Mouse (Mus musculus) midbrain, embryonic 11.5 days (tissue): ENCODE results near the gene Cd4. TPM values are rescaled to one million over a fixed set of nuclear protein-coding genes. Genes with fewer than 3 reads are reported as not detected.

ENCODE experiments used
- ATAC-seq: fragments of 200-750 bp; cut with Nextera tagmentation; 2 replicates; pipeline ENCODE4 v1.8.0; 2017; ENCODE audit warnings: moderate TSS enrichment, moderate library complexity; ENCODE audit not compliant: low FRiP score
- DNase-seq: peaks from one replicate; pipeline ENCODE4 v3.0.0; 2015; ENCODE audit warnings: low spot score; ENCODE audit errors: missing footprints
- H3K27ac ChIP-seq: fragments of 300-500 bp; sonication (generic); 2 replicates; pipeline ENCODE4 v1.5.1; 2014; ENCODE audit warnings: low read depth, low read length
- H3K27me3 ChIP-seq: fragments of 300-500 bp; sonication (generic); 2 replicates; pipeline ENCODE4 v1.6.1; 2014; ENCODE audit warnings: mild to moderate bottlenecking, low read length, moderate library complexity, mixed read lengths; ENCODE audit not compliant: control insufficient read depth, insufficient read depth
- H3K36me3 ChIP-seq: fragments of 300-500 bp; sonication (generic); 2 replicates; pipeline ENCODE4 v1.6.1; 2014; ENCODE audit warnings: mild to moderate bottlenecking, low read length, moderate library complexity, mixed read lengths; ENCODE audit not compliant: control insufficient read depth, insufficient read depth
- H3K4me1 ChIP-seq: fragments of 300-500 bp; sonication (generic); 2 replicates; pipeline ENCODE4 v1.6.1; 2014; ENCODE audit warnings: low read length; ENCODE audit not compliant: control insufficient read depth, insufficient read depth
- H3K4me2 ChIP-seq: fragments of 300-500 bp; sonication (generic); 2 replicates; pipeline ENCODE4 v1.6.1; 2014; ENCODE audit warnings: mild to moderate bottlenecking, moderate library complexity
- H3K4me3 ChIP-seq: fragments of 300-500 bp; sonication (generic); 2 replicates; pipeline ENCODE4 v1.5.1; 2014; ENCODE audit warnings: low read depth, low read length
- H3K9ac ChIP-seq: fragments of 300-500 bp; sonication (generic); 2 replicates; pipeline ENCODE4 v1.6.1; 2014; ENCODE audit warnings: low read length
- H3K9me3 ChIP-seq: fragments of 300-500 bp; sonication (generic); 2 replicates; pipeline ENCODE4 v1.6.1; 2016; ENCODE audit warnings: low read length; ENCODE audit not compliant: control insufficient read depth
- WGBS: fragments of 180-500 bp; shearing (Covaris S2); extraction: QIAGEN DNeasy Blood & Tissue Kit; methylation state at CpG from one replicate; pipeline ENCODE4 v1.1.7; 2014; 5-methylcytosine and 5-hydroxymethylcytosine counted together
- polyA plus RNA-seq: library from polyadenylated mRNA; unstranded; fragments of >200 nt; fragmentation: Nextera tagmentation; extraction: Ambion mirVana; gene quantifications from 2 replicates; pipeline ENCODE4 v1.2.1, GENCODE M21; 2014

The Cd4 gene
- polyA plus RNA-seq = not detected in 2 replicates

DNA sequence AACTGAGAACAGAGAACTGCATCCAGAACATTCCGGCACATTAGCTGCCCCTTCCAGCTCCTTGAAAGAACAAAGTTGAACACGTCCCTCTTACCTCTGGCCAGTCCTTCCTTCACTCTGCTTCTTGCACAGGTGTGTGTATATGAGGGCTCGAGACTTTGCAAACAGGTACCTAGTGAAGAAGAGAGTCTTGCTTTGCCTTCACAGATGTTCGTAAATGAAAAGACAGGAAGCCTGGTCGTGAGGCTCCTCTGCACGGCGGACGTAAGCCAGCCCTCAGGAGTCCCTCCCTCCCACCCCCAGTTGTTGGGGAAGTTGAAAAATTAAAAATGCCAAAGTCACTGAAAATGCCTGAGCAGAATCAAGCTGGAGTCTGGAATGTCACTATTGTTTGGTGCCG, at the start of gene Cd4:
Cd4 (minus strand) TSS at position 236 of the 400 bp plus-strand sequence.
- Histone ChIP-seq H3K4me2 (no peak within 1 kb of the TSS), H3K9ac (no peak within 1 kb of the TSS), H3K27me3 (no peaks in the 10 kb centered on the region; the same call in 1 of the 2 replicates), H3K9me3 (no peaks in the 10 kb centered on the region), H3K27ac (no peak within 1 kb of the TSS), H3K4me3 (no peak within 1 kb of the TSS), H3K36me3 (no peaks in the 10 kb centered on the region), H3K4me1 (no peaks in the 10 kb centered on the region)
- 93% methylated on average over 9 of the region's 9 CpGs for WGBS
- ATAC-seq = no peak
- no peak for DNase-seq

DNA sequence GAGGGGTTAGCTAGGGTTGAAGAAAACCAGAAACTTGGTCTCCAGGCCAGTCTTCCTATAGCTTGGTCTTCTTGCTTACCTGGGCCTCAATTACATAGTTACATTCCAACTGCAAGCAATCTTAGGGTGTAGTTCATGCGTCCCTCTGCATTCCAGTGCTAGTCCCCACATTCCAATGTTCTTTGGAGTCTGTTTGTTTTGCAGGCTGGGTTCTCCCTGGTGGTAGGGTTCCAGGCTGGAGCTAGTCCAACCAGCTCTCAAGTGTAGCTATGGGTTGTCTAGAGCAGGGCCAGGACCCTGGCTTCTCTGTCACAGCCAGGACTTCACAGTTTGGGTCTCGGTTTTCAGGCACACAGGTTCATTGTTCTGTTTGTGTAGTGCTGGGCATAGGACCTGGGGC, 49.5 kb upstream of the Cd4 start:
- Histone ChIP-seq H3K4me1 (peaks cover 2% of the 10 kb centered on the region), H3K4me3 (no peak overlapping the region), H3K27ac (no peak overlapping the region), H3K27me3 (no peaks in the 10 kb centered on the region), H3K9ac (no peak overlapping the region), H3K9me3 (no peaks in the 10 kb centered on the region), H3K36me3 (peaks cover 29% of the 10 kb centered on the region), H3K4me2 (no peak overlapping the region)
- DNase-seq (no peak), ATAC-seq (no peak)
- 85% methylated on average over 2 of the region's 2 CpGs for WGBS

DNA sequence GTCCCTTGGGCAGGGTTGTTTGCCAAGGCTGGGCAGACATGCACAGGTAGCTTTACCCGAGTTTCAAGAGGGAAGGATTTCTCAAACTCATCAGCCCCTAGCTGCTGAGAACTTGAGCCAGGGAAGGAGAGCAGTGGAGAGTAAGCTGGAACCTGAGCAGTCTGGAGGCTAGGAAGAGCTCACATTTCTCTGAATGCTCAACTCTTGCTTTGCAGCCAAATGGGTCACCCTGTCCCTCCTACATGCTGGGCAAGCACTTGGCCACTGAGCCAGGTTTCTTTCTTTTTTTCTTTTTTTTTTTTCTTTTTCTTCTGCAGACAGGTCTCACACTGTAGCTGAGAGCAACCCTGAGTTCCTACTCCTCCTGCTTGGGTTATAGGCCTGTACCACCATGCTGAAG, 48.7 kb upstream of the Cd4 start:
- ATAC-seq (no peak), DNase-seq (no peak)
- no peak overlapping the region for H3K9ac ChIP-seq
- no peak overlapping the region for H3K4me3 ChIP-seq
- 80% methylated on average over 1 of the region's 1 CpGs for WGBS
- H3K27ac ChIP-seq = no peak overlapping the region
- no peak overlapping the region for H3K4me2 ChIP-seq
- H3K36me3 ChIP-seq = peaks cover 29% of the 10 kb centered on the region
- H3K9me3 ChIP-seq = no peaks in the 10 kb centered on the region
- H3K4me1 ChIP-seq = peaks cover 6% of the 10 kb centered on the region
- no peaks in the 10 kb centered on the region for H3K27me3 ChIP-seq

DNA sequence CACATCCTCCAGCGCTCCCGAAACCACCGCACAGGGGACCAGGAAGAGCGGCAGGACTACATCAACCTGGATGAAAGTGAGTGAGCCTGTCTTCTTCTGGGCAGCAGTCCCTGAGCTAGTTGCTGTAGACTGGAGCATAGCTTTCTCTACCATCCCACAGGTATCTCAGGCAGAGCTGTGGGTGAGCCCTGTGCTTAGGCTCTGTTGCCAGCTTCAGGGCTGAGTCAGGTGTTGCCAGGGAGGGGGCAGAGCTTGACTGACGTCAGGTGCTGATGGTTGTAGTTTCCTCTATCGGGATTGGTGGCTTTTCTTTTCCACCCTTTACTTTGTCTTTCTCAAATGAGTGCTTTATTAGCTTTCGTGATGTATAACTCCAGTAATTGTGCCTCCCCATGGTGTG, 46.6 kb upstream of the Cd4 start:
- Histone ChIP-seq H3K9ac (no peak overlapping the region), H3K4me3 (no peak overlapping the region), H3K27ac (no peak overlapping the region), H3K36me3 (peaks cover 29% of the 10 kb centered on the region), H3K4me2 (no peak overlapping the region), H3K4me1 (peaks cover 12% of the 10 kb centered on the region), H3K27me3 (no peaks in the 10 kb centered on the region), H3K9me3 (no peaks in the 10 kb centered on the region)
- no peak for DNase-seq
- ATAC-seq = no peak
- WGBS = 95% methylated on average over 7 of the region's 7 CpGs

DNA sequence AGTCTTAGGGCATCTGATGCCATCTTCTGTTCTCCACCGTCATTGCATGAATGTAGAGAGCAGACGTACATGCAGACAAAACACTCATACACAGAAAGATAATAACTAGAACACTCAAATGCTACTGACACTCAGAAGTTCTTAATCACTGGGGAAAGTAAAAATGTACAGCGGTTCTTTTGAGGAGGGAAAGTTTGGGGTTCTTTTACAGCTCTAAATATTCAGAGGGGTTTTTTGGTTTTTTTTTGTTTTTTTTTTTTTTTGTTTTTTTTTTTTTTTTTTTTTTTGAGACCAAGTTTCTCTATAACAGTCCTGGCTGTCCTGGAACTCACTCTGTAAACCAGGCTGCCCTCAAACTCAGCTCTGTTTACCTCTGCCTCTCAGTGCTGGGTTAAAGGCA, 45.1 kb upstream of the Cd4 start:
- no peaks in the 10 kb centered on the region for H3K9me3 ChIP-seq
- no peak for DNase-seq
- H3K27me3 ChIP-seq = no peaks in the 10 kb centered on the region
- WGBS = 91% methylated on average over 3 of the region's 3 CpGs
- H3K36me3 ChIP-seq = peaks cover 27% of the 10 kb centered on the region
- H3K4me1 ChIP-seq = peaks cover 12% of the 10 kb centered on the region
- ATAC-seq = no peak
- H3K9ac ChIP-seq = no peak overlapping the region
- no peak overlapping the region for H3K27ac ChIP-seq
- H3K4me2 ChIP-seq = no peak overlapping the region
- no peak overlapping the region for H3K4me3 ChIP-seq

DNA sequence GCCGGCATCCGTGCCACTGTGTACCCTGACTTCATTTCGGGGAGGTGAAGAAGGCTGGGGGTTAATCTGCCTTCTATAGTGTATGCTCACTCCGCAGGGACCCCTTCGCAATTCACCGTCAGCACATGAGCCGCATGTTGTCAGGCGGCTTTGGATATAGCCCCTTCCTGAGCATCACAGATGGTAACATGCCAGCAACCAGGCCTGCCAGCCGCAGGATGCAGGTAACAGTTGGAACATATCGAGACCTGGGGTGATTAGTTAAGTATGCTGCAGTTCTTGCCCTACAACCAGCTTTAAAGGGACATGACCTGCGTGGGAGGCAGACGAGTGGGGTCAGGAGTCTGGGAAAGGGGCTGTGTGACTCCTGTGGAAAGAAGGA, 44.3 kb upstream of the Cd4 start:
- Histone ChIP-seq H3K9me3 (no peaks in the 10 kb centered on the region), H3K9ac (peak overlapping the region; percentile 88), H3K4me3 (peak overlapping the region; percentile 91), H3K27me3 (no peaks in the 10 kb centered on the region), H3K4me2 (peak overlapping the region; percentile 53), H3K4me1 (peaks cover 12% of the 10 kb centered on the region), H3K36me3 (peaks cover 22% of the 10 kb centered on the region), H3K27ac (no peak overlapping the region)
- DNase-seq (no peak), ATAC-seq (no peak)
- 52% methylated on average over 12 of the region's 12 CpGs for WGBS

DNA sequence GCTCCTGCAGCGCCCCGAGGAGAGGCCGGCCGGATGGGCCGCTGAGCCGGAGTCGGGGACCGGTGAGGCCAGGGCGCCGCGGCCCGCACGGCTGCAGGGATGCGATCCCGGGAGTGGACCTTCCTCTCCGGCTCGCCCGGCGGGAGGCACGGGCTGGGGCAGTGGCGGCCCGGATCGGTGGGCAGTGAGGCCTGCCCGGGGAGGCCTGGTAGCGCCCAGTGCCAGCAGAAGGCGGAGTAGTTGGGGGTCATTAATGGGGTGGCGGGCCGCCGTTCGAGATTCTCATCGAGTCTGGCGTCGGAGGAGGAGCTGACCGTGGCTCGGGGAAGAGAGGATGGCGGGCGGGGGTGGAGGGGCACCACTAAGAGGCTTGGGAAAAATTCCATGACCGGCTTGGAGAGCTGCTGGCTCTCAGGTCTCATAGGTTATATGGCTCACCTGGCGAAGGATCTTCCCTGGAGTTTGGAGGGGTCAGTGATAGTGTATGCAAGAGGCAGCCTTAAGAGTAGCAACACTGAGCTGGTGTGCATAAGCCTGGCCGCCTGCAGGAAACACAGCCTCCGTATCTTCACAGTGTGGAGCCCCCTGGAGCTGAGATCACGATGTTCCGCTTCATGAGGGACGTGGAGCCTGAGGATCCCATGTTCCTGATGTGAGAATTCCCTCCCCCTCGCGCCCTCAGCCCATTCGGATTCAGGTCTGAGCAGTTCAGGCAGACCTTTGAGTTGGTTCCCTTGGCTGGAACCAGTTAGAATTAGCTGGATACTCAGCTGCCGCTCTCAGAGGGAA, 43.7 kb upstream of the Cd4 start:
- 2% methylated on average over 47 of the region's 48 CpGs for WGBS
- Histone ChIP-seq H3K4me1 (peaks cover 12% of the 10 kb centered on the region), H3K9me3 (no peaks in the 10 kb centered on the region), H3K9ac (peak overlapping the region; percentile 88), H3K27me3 (no peaks in the 10 kb centered on the region), H3K4me3 (peak overlapping the region; percentile 91), H3K36me3 (peaks cover 22% of the 10 kb centered on the region), H3K27ac (peak overlapping the region; percentile 89), H3K4me2 (peak overlapping the region; percentile 53)
- DNase-seq (peak; percentile 94), ATAC-seq (peak; percentile 25)

DNA sequence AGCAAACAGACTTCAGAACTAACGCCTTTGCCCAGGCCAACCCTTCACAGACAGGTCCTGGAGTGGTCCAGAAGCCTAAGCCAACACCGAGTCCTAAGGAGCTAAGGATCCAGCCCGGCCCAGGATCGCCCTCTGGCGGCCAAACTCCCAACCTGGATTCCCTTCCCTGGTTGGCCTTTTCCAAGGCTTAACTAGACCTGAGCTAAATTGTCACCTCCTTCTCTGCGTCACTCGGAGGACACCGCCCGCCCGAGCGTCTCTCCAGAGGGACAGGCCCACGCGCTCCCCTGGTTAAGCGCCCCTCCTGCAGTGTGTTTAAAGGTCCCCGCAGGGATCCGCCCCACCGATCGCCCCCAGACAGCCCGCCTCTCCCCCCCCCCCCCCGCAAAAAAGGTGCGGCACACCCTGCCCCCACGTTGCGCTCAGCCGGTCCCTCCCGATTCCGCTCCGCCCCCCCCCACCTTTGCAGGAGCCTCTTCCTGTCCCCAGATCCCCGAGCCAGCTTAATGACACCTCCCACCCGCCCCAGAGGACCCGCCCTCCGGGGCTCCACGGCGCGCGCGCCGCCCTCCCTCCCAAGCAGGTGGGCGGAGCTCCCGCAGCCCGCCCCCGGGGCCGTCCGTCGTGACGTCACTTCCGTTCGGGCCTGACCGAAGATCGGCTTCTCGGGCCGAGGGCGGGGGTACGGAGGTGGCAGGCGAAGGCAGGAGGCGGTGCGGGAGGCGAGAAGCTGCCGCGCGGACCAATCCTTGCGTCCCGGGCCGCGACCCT, 42.9 kb upstream of the Cd4 start, which contains the start of gene Mlf2:
Mlf2 (plus strand) TSS at position 633 of the 771 bp plus-strand sequence.
- H3K9me3 ChIP-seq = no peaks in the 10 kb centered on the region
- no peaks in the 10 kb centered on the region for H3K27me3 ChIP-seq
- ATAC-seq (peak; percentile 93), DNase-seq (peak; percentile 100)
- H3K4me1 ChIP-seq = peaks cover 12% of the 10 kb centered on the region
- peak within 1 kb of the TSS; percentile 89 for H3K27ac ChIP-seq
- peak within 1 kb of the TSS; percentile 88 for H3K9ac ChIP-seq
- under 1% methylated on average over 40 of the region's 64 CpGs for WGBS
- H3K4me2 ChIP-seq = peak within 1 kb of the TSS; percentile 53
- peak within 1 kb of the TSS; percentile 91 for H3K4me3 ChIP-seq
- H3K36me3 ChIP-seq = peaks cover 17% of the 10 kb centered on the region

DNA sequence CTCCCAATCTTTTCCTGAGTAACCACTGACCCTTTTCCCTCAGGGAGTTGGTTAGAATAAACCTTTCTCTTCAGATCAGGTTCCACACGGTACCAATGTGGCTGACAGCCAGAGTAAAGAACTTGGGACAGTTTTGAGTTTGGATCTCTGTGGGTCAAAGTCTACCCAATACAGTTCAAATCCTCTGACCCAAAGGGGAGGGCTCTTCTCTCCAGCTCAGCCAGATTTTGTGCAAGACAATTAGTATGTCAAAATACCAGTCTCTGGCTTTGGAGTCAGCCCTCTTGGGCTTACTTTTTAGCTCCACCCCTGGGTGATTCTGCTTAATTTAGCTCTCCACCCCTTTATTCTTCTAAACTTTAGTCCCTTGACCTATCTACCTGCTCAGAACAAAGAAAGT, 42.2 kb upstream of the Cd4 start:
- peak; percentile 0; the same call in 1 of the 2 replicates for ATAC-seq
- no peak for DNase-seq
- Histone ChIP-seq H3K9ac (peak overlapping the region; percentile 88), H3K36me3 (peaks cover 13% of the 10 kb centered on the region), H3K4me1 (peaks cover 12% of the 10 kb centered on the region), H3K4me3 (peak overlapping the region; percentile 91; the same call in 1 of the 2 replicates), H3K4me2 (peak overlapping the region; percentile 53), H3K27me3 (no peaks in the 10 kb centered on the region), H3K27ac (peak overlapping the region; percentile 89), H3K9me3 (no peaks in the 10 kb centered on the region)
- 35% methylated on average over 1 of the region's 1 CpGs for WGBS
